Mouse (Mus musculus) stomach, embryonic 14.5 days (tissue): ENCODE measurements around the gene S100b. TPM values are rescaled to one million over a fixed set of nuclear protein-coding genes. Genes with fewer than 3 reads are reported as not detected.

ENCODE experiments used
- ATAC-seq: fragments of 200-750 bp; cut with Nextera tagmentation; 2 replicates; pipeline ENCODE4 v1.8.0; 2017; ENCODE audit warnings: low read depth, moderate TSS enrichment; ENCODE audit not compliant: insufficient number of reproducible peaks, insufficient read depth, low FRiP score
- H3K27ac ChIP-seq: fragments of 300-500 bp; sonication (generic); 2 replicates; pipeline ENCODE4 v1.5.1; 2014; ENCODE audit warnings: mild to moderate bottlenecking, low read length, moderate library complexity, mixed read lengths
- H3K27me3 ChIP-seq: fragments of 300-500 bp; sonication (generic); 2 replicates; pipeline ENCODE4 v1.6.1; 2014; ENCODE audit warnings: low read length, control low read depth, mixed read lengths; ENCODE audit not compliant: control insufficient read depth, insufficient read depth
- H3K36me3 ChIP-seq: fragments of 300-500 bp; sonication (generic); 2 replicates; pipeline ENCODE4 v1.6.1; 2014; ENCODE audit warnings: mild to moderate bottlenecking, control low read depth, low read length, moderate library complexity, mixed read lengths; ENCODE audit not compliant: control insufficient read depth, insufficient read depth
- H3K4me1 ChIP-seq: fragments of 300-500 bp; sonication (generic); 2 replicates; pipeline ENCODE4 v1.6.1; 2014; ENCODE audit warnings: low read length, control low read depth, mixed read lengths; ENCODE audit not compliant: control insufficient read depth, insufficient read depth
- H3K4me2 ChIP-seq: fragments of 300-500 bp; sonication (generic); replicated peaks from 2 replicates; pipeline ENCODE4 v1.6.1; 2014; ENCODE audit warnings: low read depth, low read length, control low read depth
- H3K4me3 ChIP-seq: fragments of 300-500 bp; sonication (generic); 2 replicates; pipeline ENCODE4 v1.5.1; 2014; ENCODE audit warnings: low read depth, low read length, control low read depth
- H3K9ac ChIP-seq: fragments of 300-500 bp; sonication (generic); replicated peaks from 2 replicates; pipeline ENCODE4 v1.6.1; 2014; ENCODE audit warnings: low read depth, mild to moderate bottlenecking, control low read depth, low read length, moderate library complexity, mixed read lengths
- H3K9me3 ChIP-seq: fragments of 300-500 bp; sonication (generic); 2 replicates; pipeline ENCODE4 v1.6.1; 2016; ENCODE audit warnings: low read depth, low read length, control low read depth; ENCODE audit not compliant: control insufficient read depth
- WGBS: fragments of 180-500 bp; shearing (Covaris S2); extraction: QIAGEN DNeasy Blood & Tissue Kit; methylation state at CpG from one replicate; pipeline ENCODE4 v1.1.7; 2014; 5-methylcytosine and 5-hydroxymethylcytosine counted together
- microRNA counts: library from miRNA; unstranded; fragments of <30 nt; microRNA quantifications from one replicate; lab custom pipeline; 2016
- microRNA-seq: library from miRNA; unstranded; fragments of <30 nt; microRNA quantifications from one replicate; pipeline ENCODE4, GENCODE M21; 2016
- polyA plus RNA-seq: library from polyadenylated mRNA; unstranded; fragments of >200 nt; fragmentation: Nextera tagmentation; extraction: Ambion mirVana; gene quantifications from 2 replicates; pipeline ENCODE4 v1.2.1, GENCODE M21; 2014

The S100b gene
- polyA plus RNA-seq, 1 experiment from 2014 or later: 1.6 TPM

DNA sequence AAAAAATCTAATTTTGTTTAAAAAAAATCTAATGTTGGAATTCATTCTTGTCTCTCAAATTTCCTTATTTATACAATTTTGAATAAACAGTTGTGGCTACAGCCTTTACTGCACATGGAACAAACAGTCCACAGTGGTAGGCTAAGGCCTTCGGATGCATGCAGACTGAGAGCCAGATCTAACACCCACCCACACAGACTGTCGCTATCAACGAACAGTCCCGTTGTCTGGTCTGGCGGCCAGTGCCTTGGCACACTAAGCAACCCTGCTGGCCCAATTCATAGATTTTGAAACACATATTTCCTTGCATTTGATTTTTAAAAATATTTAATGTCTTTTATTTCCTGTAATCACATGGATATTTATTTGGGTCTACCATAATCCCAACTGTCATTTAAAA lies 46.5 kb downstream of the S100b start:
- WGBS: 90% methylated on average over 5 of the region's 5 CpGs
- Histone ChIP-seq H3K27ac (no peak overlapping the region), H3K4me1 (no peaks in the 10 kb centered on the region), H3K4me3 (no peak overlapping the region), H3K27me3 (no peaks in the 10 kb centered on the region), H3K4me2 (no peak overlapping the region), H3K9ac (no peak overlapping the region), H3K9me3 (no peaks in the 10 kb centered on the region), H3K36me3 (peaks cover 43% of the 10 kb centered on the region)
- no peak for ATAC-seq

- Histone ChIP-seq H3K4me2 (no peak overlapping the region), H3K4me3 (no peak overlapping the region), H3K9ac (no peak overlapping the region), H3K4me1 (no peaks in the 10 kb centered on the region), H3K27ac (no peak overlapping the region), H3K27me3 (no peaks in the 10 kb centered on the region), H3K9me3 (no peaks in the 10 kb centered on the region), H3K36me3 (peaks cover 13% of the 10 kb centered on the region)
- ATAC-seq: no peak
- WGBS: 89% methylated on average over 9 of the region's 9 CpGs
These were observed 53.1 kb downstream of the S100b start for GRCm38 (mm10) chr10:76306738-76307137.

MicroRNAs encoded within 50 kb of the gene (microRNA counts, 519-probe panel; counts per million panel counts)
- microRNA mmu-miR-678 (lab: Ali Mortazavi, UCI): 1,646 counts per million, percentile 10 among the panel's probes with 10 or more counts

Small RNAs within 50 kb of the gene (microRNA-seq; reads per million reads assigned to microRNA genes)
- gene Mir678: not detected

Other genes with a start within 250 kb of the S100b start
- gene Zfp280b, start 221.2 kb upstream of the S100b start, polyA plus RNA-seq: 23.2 and 24.8 TPM in 2 replicates
- not detected in 2 replicates for gene Slc5a4b, start 142.9 kb upstream of the S100b start, polyA plus RNA-seq
- not detected in 2 replicates for gene Slc5a4a, start 106.4 kb upstream of the S100b start, polyA plus RNA-seq
- 58.1 and 61.4 TPM in 2 replicates for gene Prmt2, start 16.0 kb upstream of the S100b start, polyA plus RNA-seq
- 7.8 TPM in 2 replicates for gene Dip2a, start 91.4 kb downstream of the S100b start, polyA plus RNA-seq
- not detected in 2 replicates for gene AC141477.1, start 186.6 kb downstream of the S100b start, polyA plus RNA-seq
- gene Pcnt, start 188.9 kb downstream of the S100b start, polyA plus RNA-seq: 18.9 and 20.1 TPM in 2 replicates
- gene 2610028H24Rik, start 195.2 kb downstream of the S100b start, polyA plus RNA-seq: not detected in 2 replicates
- gene Mcm3ap, start 215.1 kb downstream of the S100b start, polyA plus RNA-seq: 64.6 and 68.5 TPM in 2 replicates
- gene Ybey, start 215.3 kb downstream of the S100b start, polyA plus RNA-seq: 5.6 and 5.8 TPM in 2 replicates